Comparison of ENCODE assay signal across 13 mouse cellular contexts in the genomic region with DNA sequence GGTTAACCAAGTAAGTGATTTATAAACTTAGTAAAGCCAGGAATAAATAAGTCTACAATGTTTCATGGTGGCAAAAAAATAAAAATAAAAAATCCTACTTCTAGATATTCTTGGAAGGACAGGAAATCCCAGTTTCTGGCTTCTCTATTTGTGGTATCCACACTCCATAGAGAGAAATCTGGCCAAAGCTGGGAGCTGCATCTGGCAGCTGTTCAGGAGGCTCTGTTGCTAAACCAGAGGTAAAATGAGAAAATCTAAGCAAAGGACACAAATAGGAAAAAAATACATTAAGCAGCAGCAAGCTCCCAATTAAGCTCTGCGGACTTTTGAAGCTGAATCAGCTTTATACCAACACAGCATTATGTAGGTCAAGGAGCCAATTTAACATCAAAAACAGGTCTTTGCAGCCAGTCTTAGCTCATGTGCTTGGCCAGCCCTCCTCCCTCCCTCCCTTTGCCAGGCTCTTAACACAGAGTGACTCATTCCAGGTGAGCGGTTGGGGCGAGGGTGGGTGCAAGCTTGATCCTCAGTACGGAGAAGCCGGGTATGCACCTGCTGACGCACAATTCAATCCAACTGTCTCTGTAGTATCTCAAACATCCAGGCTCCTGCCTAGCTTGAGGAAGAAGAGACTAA.
DNase-seq lines count a peak whose midpoint lies in the region; ATAC-seq lines count a peak whose summit lies in the region.
"Had no signal": no experiment of that assay in that cellular context is flagged by ENCODE, and none has a peak within 500 bp of the region (broad histone marks: within the 10 kb centered on the region; RNA-seq: fewer than 3 reads in every experiment).

No protein-coding gene starts in this region.

- H3K27me3 ChIP-seq in kidney, embryonic 15.5 days = no peaks in the 10 kb centered on the region
- peaks cover 6% of the 10 kb centered on the region; the same call in 1 of the 2 replicates for H3K27me3 ChIP-seq in forebrain, embryonic 15.5 days
- H3K27me3 ChIP-seq in forebrain, embryonic 16.5 days (replicated peaks; ENCODE audit: control insufficient read depth, insufficient read depth, low read length) = peaks cover 2% of the 10 kb centered on the region; the same call in 1 of the 2 replicates
- H3K27me3 ChIP-seq: Patski had no signal

- no peaks in the 10 kb centered on the region for H3K9me3 ChIP-seq in kidney, embryonic 15.5 days (replicated peaks)
- H3K9me3 ChIP-seq in forebrain, embryonic 15.5 days = no peaks in the 10 kb centered on the region
- H3K9me3 ChIP-seq in forebrain, embryonic 16.5 days (ENCODE audit: control insufficient read depth, low read length) = no peaks in the 10 kb centered on the region

- H3K36me3 ChIP-seq in kidney, embryonic 15.5 days = no peaks in the 10 kb centered on the region
- H3K36me3 ChIP-seq in forebrain, embryonic 15.5 days = no peaks in the 10 kb centered on the region
- no peaks in the 10 kb centered on the region for H3K36me3 ChIP-seq in forebrain, embryonic 16.5 days (ENCODE audit: control insufficient read depth, insufficient read depth)

- H3K4me1 ChIP-seq in kidney, embryonic 15.5 days = 0 out of 2 replicates have a peak, but pooled peaks cover 3% of the 10 kb centered on the region
- no peaks in the 10 kb centered on the region for H3K4me1 ChIP-seq in forebrain, embryonic 15.5 days
- H3K4me1 ChIP-seq in forebrain, embryonic 16.5 days (replicated peaks; ENCODE audit: control insufficient read depth, insufficient read depth, low read length) = peaks cover 3% of the 10 kb centered on the region; the same call in 1 of the 2 replicates

- WGBS in kidney, embryonic 15.5 days = 74% methylated on average over 6 of the region's 6 CpGs
- WGBS in forebrain, embryonic 15.5 days = 89% methylated on average over 6 of the region's 6 CpGs
- WGBS in forebrain, embryonic 16.5 days = 83% methylated on average over 6 of the region's 6 CpGs

- H3K4me2 ChIP-seq in kidney, embryonic 15.5 days = no peak overlapping the region
- no peak overlapping the region for H3K4me2 ChIP-seq in forebrain, embryonic 15.5 days (replicated peaks)
- no peak overlapping the region for H3K4me2 ChIP-seq in forebrain, embryonic 16.5 days (ENCODE audit: low read length)

- ATAC-seq in kidney, embryonic 15.5 days (replicated peaks; ENCODE audit: low FRiP score) = peak; percentile 94
- ATAC-seq in forebrain, embryonic 15.5 days (replicated peaks) = no peak
- ATAC-seq in forebrain, embryonic 16.5 days = no peak
- ATAC-seq: inflammation-experienced regulatory T-cells, adult 6 months; Patski had no signal

- H3K4me3 ChIP-seq in kidney, embryonic 15.5 days (replicated peaks) = no peak overlapping the region
- no peak overlapping the region for H3K4me3 ChIP-seq in forebrain, embryonic 15.5 days
- H3K4me3 ChIP-seq in forebrain, embryonic 16.5 days (replicated peaks; ENCODE audit: low read length) = no peak overlapping the region
- H3K4me3 ChIP-seq: erythroblast, embryonic 14.5 days had no signal

- peak overlapping the region; percentile 51 for H3K27ac ChIP-seq in kidney, embryonic 15.5 days
- H3K27ac ChIP-seq in forebrain, embryonic 15.5 days (replicated peaks) = no peak overlapping the region
- H3K27ac ChIP-seq in forebrain, embryonic 16.5 days (ENCODE audit: low read length) = no peak overlapping the region

- no peak overlapping the region for H3K9ac ChIP-seq in kidney, embryonic 15.5 days
- H3K9ac ChIP-seq in forebrain, embryonic 15.5 days (replicated peaks) = no peak overlapping the region
- no peak overlapping the region for H3K9ac ChIP-seq in forebrain, embryonic 16.5 days (replicated peaks; ENCODE audit: low read depth, low read length)

- peak; percentile 18 to 48 for DNase-seq in adrenal gland, adult (ENCODE audit: inconsistent age in 2 of 2, low spot score in 1 of 2)
- no peak for DNase-seq in adrenal gland, postnatal 4 days (ENCODE audit: low spot score in 2 of 2)
- no peak for DNase-seq in kidney, adult 11 months
- DNase-seq in urinary bladder, postnatal 14 days (ENCODE audit: low spot score) = peak; percentile 17
- DNase-seq in urinary bladder, postnatal 25 days (ENCODE audit: low spot score) = no peak
- DNase-seq: adrenal gland, postnatal 14 days; heart, postnatal 36 days had no signal

Comparison
In these comparisons a context has a peak if more than half of its experiments do, and no peak if none do; other contexts are left out.
1. DNase-seq: peak in adrenal gland, adult (2 of 2) and urinary bladder, postnatal 14 days (single experiment); none in adrenal gland, postnatal 4 days (0 of 2), kidney, adult 11 months (single experiment) and urinary bladder, postnatal 25 days (single experiment).